Mouse (Mus musculus): ENCODE data around the gene Rcan3. TPM values are rescaled to one million over a fixed set of nuclear protein-coding genes. Genes with fewer than 3 reads are reported as not detected.

The Rcan3 gene
- total RNA-seq, 2 experiments from 2014 or later: 3.1 to 4.0 TPM

GRCm38 (mm10) chr4:135373299-135373698 is 60.4 kb downstream of the Rcan3 start:
- no peak overlapping the region for H3K27ac ChIP-seq
- intact Hi-C loops (cut with DNase I): no loop called here
- TF ChIP-seq CTCF (IDR thresholded peaks at IDR 0.05): no peak; the same call in 1 of the 2 replicates
- no peak for DNase-seq
- H3K4me3 ChIP-seq: no peak overlapping the region

GRCm38 (mm10) chr4:135370372-135370771 is 63.3 kb downstream of the Rcan3 start:
- Histone ChIP-seq H3K4me3 (no peak overlapping the region), H3K27ac (no peak overlapping the region)
- TF ChIP-seq CTCF (IDR thresholded peaks at IDR 0.05): no peak
- intact Hi-C loops (cut with DNase I): no loop called here
- DNase-seq: no peak

- H3K4me3 ChIP-seq: no peak overlapping the region
- TF ChIP-seq CTCF (IDR thresholded peaks at IDR 0.05): no peak
- intact Hi-C loops (cut with DNase I): no loop called here
- DNase-seq: no peak
- no peak overlapping the region for H3K27ac ChIP-seq
Measured at GRCm38 (mm10) chr4:135362828-135363227, 70.8 kb downstream of the Rcan3 start.

Small RNA genes within 50 kb of the gene (microRNA-seq; reads per million reads assigned to microRNA genes)
- 73.7 reads per million, percentile 38 among the genes with 10 or more reads in this experiment for gene Mir700

Other genes with a start within 250 kb of the Rcan3 start
- 10 to 100 TPM; 16.9 to 33.9 TPM for gene Clic4, start 161.0 kb downstream of the Rcan3 start, total RNA-seq (2021)
- 10 to 100 TPM; 68.8 to 71.7 TPM for gene Srrm1, start 80.5 kb downstream of the Rcan3 start, total RNA-seq (2021)
- 1 to 10 TPM; 1.5 TPM for gene Ncmap, start 35.6 kb downstream of the Rcan3 start, total RNA-seq (2021)
- gene Stpg1, start 60.9 kb upstream of the Rcan3 start, total RNA-seq (2021): not detected
- gene Nipal3, start 61.2 kb upstream of the Rcan3 start, total RNA-seq (2021): 10 to 100 TPM; 17.3 to 18.4 TPM
- gene Grhl3, start 139.8 kb upstream of the Rcan3 start, total RNA-seq (2021): not detected